Mouse (Mus musculus): Measurements from ENCODE around the gene Frmd4b. TPM values are rescaled to one million over a fixed set of nuclear protein-coding genes. Genes with fewer than 3 reads are reported as not detected.
A peak's percentile ranks its signal among the peaks of the same experiment; 100 is the strongest.

Frmd4b gene
- polyA plus RNA-seq, 1 experiment from 2014 or later, result 11.1 TPM

- no peak for DNase-seq (ENCODE audit: low spot score)
- Histone ChIP-seq H3K27ac (ENCODE audit: low read length) (no peak overlapping the region), H3K4me3 (ENCODE audit: low read depth, low read length) (peak overlapping the region; percentile 63), H3K4me2 (replicated peaks; ENCODE audit: low read depth, low read length) (peak overlapping the region; percentile 73), H3K36me3 (ENCODE audit: insufficient read depth, low read length) (no peaks in the 10 kb centered on the region), H3K9me3 (ENCODE audit: low read length) (no peaks in the 10 kb centered on the region), H3K27me3 (replicated peaks; ENCODE audit: insufficient read depth, low read length) (0 out of 2 replicates have a peak, but pooled peaks cover 5% of the 10 kb centered on the region), H3K9ac (replicated peaks; ENCODE audit: low read depth) (no peak overlapping the region), H3K4me1 (ENCODE audit: insufficient read depth, low read depth, low read length) (peaks cover 3% of the 10 kb centered on the region; the same call in 1 of the 2 replicates)
- no peak for ATAC-seq
- 21% methylated on average over 7 of the region's 7 CpGs for WGBS
- TF ChIP-seq CTCF (IDR thresholded peaks at IDR 0.05) (no peak), EP300 (IDR thresholded peaks at IDR 0.05) (no peak)
Measured at GRCm38 (mm10) chr6:97617774-97618173, 433 bp upstream of the Frmd4b start.

DNA sequence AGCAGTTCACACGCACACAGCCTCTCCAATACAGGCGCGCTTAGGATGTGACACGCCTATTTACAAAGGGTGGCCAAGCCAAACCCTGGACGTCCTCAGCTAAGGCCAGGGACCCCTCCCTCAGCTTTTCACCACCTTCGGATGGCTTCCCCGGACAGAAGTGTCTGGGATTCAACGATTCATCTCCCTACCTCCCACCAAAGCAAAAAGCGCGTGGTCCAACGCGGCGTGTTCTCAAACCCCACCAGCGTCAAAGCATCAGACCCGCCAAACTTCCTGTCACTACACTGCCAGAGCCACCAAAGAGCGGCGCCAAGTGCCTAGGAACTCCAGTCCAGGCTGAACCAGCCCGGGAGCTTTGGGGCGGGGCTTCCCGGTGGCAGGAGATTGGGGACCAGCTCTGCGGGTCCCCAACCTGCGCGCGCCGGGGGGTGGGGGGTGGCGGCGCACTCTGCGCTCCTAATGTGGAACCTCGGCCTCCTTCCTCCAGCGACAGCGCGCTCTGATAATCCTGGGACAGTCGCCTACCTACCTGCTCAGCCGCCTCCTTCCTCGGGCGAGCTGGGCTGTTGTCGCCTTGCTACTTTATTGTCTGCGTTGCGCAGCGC is 579 bp downstream of the Frmd4b start:
- TF ChIP-seq EP300 (IDR thresholded peaks at IDR 0.05) (no peak), CTCF (IDR thresholded peaks at IDR 0.05) (peak; percentile 32; the same call in 1 of the 2 replicates)
- Histone ChIP-seq H3K36me3 (ENCODE audit: insufficient read depth, low read length) (no peaks in the 10 kb centered on the region), H3K9ac (replicated peaks; ENCODE audit: low read depth) (peak overlapping the region; percentile 43), H3K27me3 (replicated peaks; ENCODE audit: insufficient read depth, low read length) (0 out of 2 replicates have a peak, but pooled peaks cover 5% of the 10 kb centered on the region), H3K4me3 (ENCODE audit: low read depth, low read length) (peak overlapping the region; percentile 63), H3K4me1 (ENCODE audit: insufficient read depth, low read depth, low read length) (peaks cover 3% of the 10 kb centered on the region; the same call in 1 of the 2 replicates), H3K4me2 (replicated peaks; ENCODE audit: low read depth, low read length) (peak overlapping the region; percentile 73), H3K9me3 (ENCODE audit: low read length) (no peaks in the 10 kb centered on the region), H3K27ac (ENCODE audit: low read length) (peak overlapping the region; percentile 45; the same call in 1 of the 2 replicates)
- peak; percentile 57 for DNase-seq (ENCODE audit: low spot score)
- peak; percentile 71 for ATAC-seq
- WGBS, result 1% methylated on average over 39 of the region's 40 CpGs

DNA sequence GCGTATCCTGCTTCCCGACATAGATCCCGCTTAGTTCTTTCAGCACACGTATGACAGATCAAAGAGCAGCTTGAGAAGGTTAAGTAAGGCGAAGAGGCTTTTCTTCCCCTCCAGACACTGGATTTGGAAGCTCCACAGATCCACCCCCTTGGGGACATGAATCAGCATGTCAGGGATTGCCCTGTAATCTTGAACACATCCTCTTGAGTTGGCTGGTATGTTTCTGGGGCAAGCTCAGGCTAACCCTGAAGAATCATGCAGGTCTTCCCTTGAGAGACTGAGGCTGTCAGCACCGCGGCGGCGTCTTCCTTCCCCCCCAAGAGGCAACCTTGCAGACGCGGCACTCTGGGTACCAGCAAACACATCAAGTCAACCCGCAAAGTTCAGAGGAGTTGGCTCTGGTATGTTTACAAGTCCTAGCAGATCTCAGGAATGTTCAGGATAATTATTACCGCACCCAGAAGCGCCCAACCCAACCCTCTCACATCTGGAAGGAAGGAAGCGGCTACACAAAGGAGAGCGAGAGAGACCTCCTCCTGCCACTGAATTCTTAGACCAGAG is 1.4 kb downstream of the Frmd4b start:
- no peaks in the 10 kb centered on the region for H3K36me3 ChIP-seq (ENCODE audit: insufficient read depth, low read length)
- no peak for TF ChIP-seq CTCF (IDR thresholded peaks at IDR 0.05)
- no peak for TF ChIP-seq EP300 (IDR thresholded peaks at IDR 0.05)
- 5% methylated on average over 16 of the region's 16 CpGs for WGBS
- no peaks in the 10 kb centered on the region for H3K9me3 ChIP-seq (ENCODE audit: low read length)
- ATAC-seq, result peak; percentile 49
- H3K27me3 ChIP-seq (replicated peaks; ENCODE audit: insufficient read depth, low read length), result 0 out of 2 replicates have a peak, but pooled peaks cover 5% of the 10 kb centered on the region
- H3K4me3 ChIP-seq (ENCODE audit: low read depth, low read length), result peak overlapping the region; percentile 63
- H3K4me2 ChIP-seq (replicated peaks; ENCODE audit: low read depth, low read length), result peak overlapping the region; percentile 73
- H3K4me1 ChIP-seq (ENCODE audit: insufficient read depth, low read depth, low read length), result peaks cover 3% of the 10 kb centered on the region; the same call in 1 of the 2 replicates
- peak overlapping the region; percentile 45; the same call in 1 of the 2 replicates for H3K27ac ChIP-seq (ENCODE audit: low read length)
- no peak overlapping the region for H3K9ac ChIP-seq (replicated peaks; ENCODE audit: low read depth)
- DNase-seq (ENCODE audit: low spot score), result peak; percentile 41

- no peak for DNase-seq (ENCODE audit: low spot score)
- no peak for ATAC-seq
- Histone ChIP-seq H3K9ac (replicated peaks; ENCODE audit: low read depth) (no peak overlapping the region), H3K9me3 (ENCODE audit: low read length) (no peaks in the 10 kb centered on the region), H3K27me3 (replicated peaks; ENCODE audit: insufficient read depth, low read length) (0 out of 2 replicates have a peak, but pooled peaks cover 5% of the 10 kb centered on the region), H3K4me2 (replicated peaks; ENCODE audit: low read depth, low read length) (no peak overlapping the region), H3K36me3 (ENCODE audit: insufficient read depth, low read length) (no peaks in the 10 kb centered on the region), H3K4me3 (ENCODE audit: low read depth, low read length) (no peak overlapping the region), H3K4me1 (ENCODE audit: insufficient read depth, low read depth, low read length) (peaks cover 3% of the 10 kb centered on the region; the same call in 1 of the 2 replicates), H3K27ac (ENCODE audit: low read length) (no peak overlapping the region)
- TF ChIP-seq CTCF (IDR thresholded peaks at IDR 0.05) (no peak), EP300 (IDR thresholded peaks at IDR 0.05) (no peak)
Measured at GRCm38 (mm10) chr6:97614179-97614578, 3.2 kb downstream of the Frmd4b start.

GRCm38 (mm10) chr6:97612861-97613260 is 4.5 kb downstream of the Frmd4b start:
- ATAC-seq (no peak), DNase-seq (ENCODE audit: low spot score) (no peak)
- WGBS, result 85% methylated on average over 5 of the region's 5 CpGs
- no peak overlapping the region for H3K4me3 ChIP-seq (ENCODE audit: low read depth, low read length)
- TF ChIP-seq EP300 (IDR thresholded peaks at IDR 0.05) (no peak), CTCF (IDR thresholded peaks at IDR 0.05) (no peak)
- no peak overlapping the region for H3K27ac ChIP-seq (ENCODE audit: low read length)
- no peak overlapping the region for H3K4me2 ChIP-seq (replicated peaks; ENCODE audit: low read depth, low read length)
- 0 out of 2 replicates have a peak, but pooled peaks cover 5% of the 10 kb centered on the region for H3K27me3 ChIP-seq (replicated peaks; ENCODE audit: insufficient read depth, low read length)
- peaks cover 3% of the 10 kb centered on the region; the same call in 1 of the 2 replicates for H3K4me1 ChIP-seq (ENCODE audit: insufficient read depth, low read depth, low read length)
- no peaks in the 10 kb centered on the region for H3K36me3 ChIP-seq (ENCODE audit: insufficient read depth, low read length)
- H3K9ac ChIP-seq (replicated peaks; ENCODE audit: low read depth), result no peak overlapping the region
- no peaks in the 10 kb centered on the region for H3K9me3 ChIP-seq (ENCODE audit: low read length)

DNA sequence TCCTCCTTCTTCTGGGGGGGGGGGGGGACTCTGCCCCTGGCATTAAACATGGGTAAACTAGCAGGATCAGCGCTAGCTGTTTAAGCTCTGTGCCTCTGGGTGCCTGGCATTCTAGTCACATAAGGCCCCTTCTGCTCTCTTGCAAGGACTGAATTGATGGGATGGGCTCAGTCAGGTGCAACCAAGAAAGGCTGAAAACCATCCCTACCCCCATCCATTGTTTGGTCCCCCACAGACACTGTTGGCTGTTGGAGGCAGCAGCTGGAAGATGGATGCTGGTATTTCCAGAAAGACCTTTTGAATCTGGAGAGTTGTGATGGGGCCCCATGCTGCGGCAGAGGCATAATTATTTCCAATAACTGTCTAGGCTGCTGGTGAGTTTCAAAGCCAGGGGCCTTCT is 7.3 kb downstream of the Frmd4b start:
- H3K27ac ChIP-seq (ENCODE audit: low read length), result no peak overlapping the region
- no peak overlapping the region for H3K4me3 ChIP-seq (ENCODE audit: low read depth, low read length)
- no peak for TF ChIP-seq EP300 (IDR thresholded peaks at IDR 0.05)
- no peak for TF ChIP-seq CTCF (IDR thresholded peaks at IDR 0.05)
- no peak overlapping the region for H3K4me2 ChIP-seq (replicated peaks; ENCODE audit: low read depth, low read length)
- no peak for DNase-seq (ENCODE audit: low spot score)
- no peaks in the 10 kb centered on the region for H3K27me3 ChIP-seq (replicated peaks; ENCODE audit: insufficient read depth, low read length)
- no peak overlapping the region for H3K9ac ChIP-seq (replicated peaks; ENCODE audit: low read depth)
- H3K9me3 ChIP-seq (ENCODE audit: low read length), result no peaks in the 10 kb centered on the region
- ATAC-seq, result no peak
- no peaks in the 10 kb centered on the region for H3K36me3 ChIP-seq (ENCODE audit: insufficient read depth, low read length)
- 0 out of 2 replicates have a peak, but pooled peaks cover 3% of the 10 kb centered on the region for H3K4me1 ChIP-seq (ENCODE audit: insufficient read depth, low read depth, low read length)
- 88% methylated on average over 2 of the region's 2 CpGs for WGBS

Data from lung, postnatal 0 days (tissue).